Mouse (Mus musculus) testis, adult 2 months (tissue): ENCODE measurements around the gene Utp11. TPM values are rescaled to one million over a fixed set of nuclear protein-coding genes. Genes with fewer than 3 reads are reported as not detected.
"Not testable (repeated sequence)": the region's sequence is repeated elsewhere in the genome, so short reads cannot be mapped to it uniquely, and the experiment has no call there.

Source experiments
- H3K27ac ChIP-seq: fragments of 200-500 bp; 2 replicates; pipeline ENCODE4 v1.5.1; 2012; ENCODE audit warnings: low read depth, low read length; ENCODE audit not compliant: control insufficient read depth, insufficient read depth
- H3K27me3 ChIP-seq: fragments of 200-500 bp; 2 replicates; pipeline ENCODE4 v1.6.1; 2012; ENCODE audit warnings: mild to moderate bottlenecking, low read length, moderate library complexity; ENCODE audit not compliant: control insufficient read depth, insufficient read depth
- H3K36me3 ChIP-seq: fragments of 200-500 bp; 2 replicates; pipeline ENCODE4 v1.6.1; 2012; ENCODE audit warnings: mild to moderate bottlenecking, low read length; ENCODE audit not compliant: control insufficient read depth, insufficient read depth
- H3K4me1 ChIP-seq: fragments of 200-500 bp; 2 replicates; pipeline ENCODE4 v1.6.1; 2012; ENCODE audit warnings: low read length; ENCODE audit not compliant: control insufficient read depth, insufficient read depth
- H3K4me3 ChIP-seq: fragments of 200-500 bp; 2 replicates; pipeline ENCODE4 v1.5.1; 2012; ENCODE audit warnings: low read depth, mild to moderate bottlenecking, low read length, moderate library complexity, mixed read lengths; ENCODE audit not compliant: control insufficient read depth
- CTCF ChIP-seq: fragments of 200-500 bp; IDR thresholded peaks from 2 replicates; pipeline ENCODE4 v1.5.1; 2012; ENCODE audit warnings: low read depth, mild to moderate bottlenecking, inconsistent platforms, low read length, moderate library complexity; ENCODE audit not compliant: control insufficient read depth, insufficient read depth, insufficient replicate concordance
- POLR2A ChIP-seq: fragments of 200-500 bp; IDR thresholded peaks from 2 replicates; pipeline ENCODE4 v1.6.1; 2012; ENCODE audit warnings: low read depth, mild to moderate bottlenecking, inconsistent platforms, low read length, moderate library complexity; ENCODE audit not compliant: control insufficient read depth
- polyA plus RNA-seq: library from polyadenylated mRNA; depleted of rRNA; stranded (reverse); fragments of >200 nt; gene quantifications from 2 replicates; pipeline ENCODE4 v1.2.3, GENCODE M21; 2012

The Utp11 gene
- polyA plus RNA-seq, 1 experiment, result 4.8 TPM

- H3K4me3 ChIP-seq, result no peak overlapping the region
- no peaks in the 10 kb centered on the region for H3K4me1 ChIP-seq
- no peaks in the 10 kb centered on the region for H3K27me3 ChIP-seq
- TF ChIP-seq CTCF, result no peak
- no peak for TF ChIP-seq POLR2A
- no peak overlapping the region for H3K27ac ChIP-seq
- peaks cover 10% of the 10 kb centered on the region for H3K36me3 ChIP-seq
Measured at GRCm38 (mm10) chr4:124726121-124726520, 32.7 kb upstream of the Utp11 start.

DNA sequence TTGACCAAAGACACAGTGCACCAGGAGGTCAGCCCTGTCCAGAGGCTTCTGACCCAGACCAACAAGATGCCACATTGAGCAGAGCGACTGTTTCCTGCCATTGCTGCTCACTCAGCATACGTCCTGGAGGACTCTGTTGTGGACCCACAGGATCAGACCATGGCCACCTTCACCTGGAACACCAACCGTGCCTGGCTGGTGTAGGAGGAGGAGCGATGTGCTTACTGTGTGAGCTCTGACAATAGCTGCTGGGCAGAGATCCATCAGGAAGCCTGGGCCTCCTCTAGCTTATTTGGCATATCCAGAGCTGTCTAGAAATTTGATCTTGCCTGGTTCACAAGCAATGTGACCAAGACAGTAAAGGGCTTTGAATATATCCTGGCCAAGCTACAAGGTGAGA is 25.7 kb upstream of the Utp11 start:
- peaks cover 3% of the 10 kb centered on the region; the same call in 1 of the 2 replicates for H3K4me1 ChIP-seq
- H3K4me3 ChIP-seq, result no peak overlapping the region
- no peaks in the 10 kb centered on the region for H3K27me3 ChIP-seq
- no peak overlapping the region for H3K27ac ChIP-seq
- peaks cover 2% of the 10 kb centered on the region for H3K36me3 ChIP-seq
- TF ChIP-seq POLR2A, result no peak
- no peak for TF ChIP-seq CTCF

DNA sequence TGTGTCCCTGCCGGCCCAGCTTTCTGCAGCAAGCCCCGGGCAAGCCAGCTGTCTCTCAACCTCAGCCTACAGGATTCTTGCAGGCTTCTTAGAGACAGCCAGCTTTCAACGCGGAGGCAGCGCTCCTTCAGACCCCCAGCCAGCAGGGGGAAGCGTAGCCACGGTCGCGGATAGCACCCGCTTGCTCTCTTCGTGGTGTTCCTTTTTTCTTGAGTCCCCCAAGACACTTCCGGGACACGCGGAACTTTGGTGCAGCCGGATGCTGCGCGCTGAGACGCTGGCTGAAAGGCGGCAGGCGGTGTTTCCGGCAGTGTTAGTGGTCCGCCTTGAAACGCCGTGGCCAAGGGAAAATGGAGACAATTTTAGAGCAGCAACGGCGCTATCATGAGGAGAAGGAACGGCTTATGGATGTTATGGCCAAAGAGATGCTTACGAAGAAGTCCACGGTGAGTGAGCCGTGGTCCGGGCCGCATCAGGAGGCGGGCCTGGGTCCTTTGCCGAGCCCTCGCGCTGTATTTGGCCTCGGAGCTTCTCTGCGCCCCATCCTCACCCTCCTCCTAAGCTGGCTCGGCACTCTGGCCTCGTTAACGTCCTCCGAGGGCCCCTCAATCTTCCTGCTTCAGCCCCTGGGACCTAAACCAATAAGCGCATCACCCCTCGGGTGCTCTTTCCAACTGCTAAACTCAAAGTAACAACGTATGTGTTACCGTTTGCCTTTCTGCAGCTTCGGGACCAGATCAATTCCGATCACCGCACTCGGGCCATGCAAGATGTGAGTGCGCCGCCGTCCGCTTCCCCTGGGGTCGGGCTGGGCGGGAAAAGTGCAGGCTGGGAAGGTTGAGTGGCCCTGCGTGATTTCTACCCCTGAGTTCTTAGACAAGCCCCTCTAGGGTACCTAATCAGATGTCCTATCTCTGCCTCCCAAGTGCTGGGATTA is 21.4 kb upstream of the Utp11 start, which contains the start of gene Sf3a3:
Sf3a3 (plus strand) TSS at position 232 of the 937 bp plus-strand sequence.
- peak; percentile 68; the same call in 1 of the 2 replicates for TF ChIP-seq CTCF
- peak; percentile 71; the same call in 1 of the 2 replicates for TF ChIP-seq POLR2A
- no peaks in the 10 kb centered on the region for H3K27me3 ChIP-seq
- peak within 1 kb of the TSS; percentile 90 for H3K27ac ChIP-seq
- peak within 1 kb of the TSS; percentile 100 for H3K4me3 ChIP-seq
- H3K4me1 ChIP-seq, result peaks cover 3% of the 10 kb centered on the region
- peaks cover 2% of the 10 kb centered on the region for H3K36me3 ChIP-seq

DNA sequence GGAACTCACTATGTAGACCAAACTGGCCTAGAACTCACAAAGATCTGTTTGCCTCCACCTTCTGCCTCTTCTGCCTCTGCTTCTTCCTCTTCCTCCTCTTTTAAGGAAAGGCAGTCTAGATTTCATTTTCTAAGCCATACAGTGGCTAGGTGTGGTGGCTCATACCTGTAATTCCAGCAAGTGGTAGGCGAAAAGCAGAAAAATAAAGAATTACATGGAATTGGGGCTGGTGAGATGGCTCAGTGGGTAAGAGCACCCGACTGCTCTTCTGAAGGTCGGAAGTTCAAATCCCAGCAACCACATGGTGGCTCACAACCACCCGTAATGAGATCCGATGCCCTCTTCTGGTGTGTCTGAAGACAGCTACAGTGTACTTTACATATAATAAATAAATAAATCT is 20.4 kb upstream of the Utp11 start:
- not testable (repeated sequence) for H3K27ac ChIP-seq, H3K4me1 ChIP-seq

DNA sequence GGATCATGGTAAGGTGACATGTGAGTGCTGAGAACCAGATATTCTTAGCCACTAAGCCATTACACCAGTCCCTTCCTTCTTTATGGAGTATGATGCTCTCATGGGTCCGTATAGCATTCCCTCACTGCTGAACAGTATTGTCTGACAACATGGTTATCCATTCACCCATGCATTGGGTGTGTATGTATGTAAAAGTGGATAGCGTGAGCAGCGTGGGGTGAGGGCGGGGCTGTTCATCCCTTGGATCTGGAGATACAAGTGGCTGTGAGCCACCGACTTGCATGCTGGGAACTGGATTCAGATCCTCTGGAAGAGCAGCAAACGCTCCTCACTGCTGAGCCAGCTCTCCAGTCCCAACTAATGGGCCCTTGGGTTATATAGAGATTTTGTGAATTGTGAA is 19.2 kb upstream of the Utp11 start:
- TF ChIP-seq CTCF, result no peak
- no peak for TF ChIP-seq POLR2A
- no peak overlapping the region for H3K27ac ChIP-seq
- peaks cover 5% of the 10 kb centered on the region for H3K4me1 ChIP-seq
- no peak overlapping the region for H3K4me3 ChIP-seq
- no peaks in the 10 kb centered on the region for H3K27me3 ChIP-seq
- H3K36me3 ChIP-seq, result no peaks in the 10 kb centered on the region; the same call in 1 of the 2 replicates

More for the DNA sequence above, 20.4 kb upstream of the Utp11 start:
- H3K27me3 ChIP-seq, H3K4me3 ChIP-seq, H3K36me3 ChIP-seq: not testable (repeated sequence)

DNA sequence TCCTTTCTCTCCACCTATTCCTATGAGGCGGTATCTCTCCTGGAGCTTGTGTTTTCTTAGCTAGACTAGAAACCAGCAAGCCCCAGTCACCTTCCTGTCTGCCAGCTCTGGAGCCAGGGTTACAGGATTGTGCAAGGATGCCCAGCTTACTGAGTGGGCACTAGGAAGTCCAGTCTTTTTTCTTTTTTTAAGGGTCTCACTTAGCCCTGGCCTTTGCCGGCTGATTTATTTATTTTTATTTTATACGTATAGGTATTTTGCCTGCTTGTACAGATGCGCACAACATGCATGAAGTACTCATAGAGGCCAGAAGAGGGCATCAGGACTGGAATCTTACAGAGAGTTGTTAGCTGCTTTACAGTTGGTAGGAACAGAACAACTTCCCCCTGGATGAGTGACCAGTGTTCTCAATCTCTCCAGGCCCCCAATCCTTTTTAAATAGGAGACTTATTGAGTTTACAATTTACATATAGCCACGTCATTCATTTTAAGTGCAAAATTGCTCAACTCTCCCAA is 17.4 kb upstream of the Utp11 start:
- Histone ChIP-seq H3K4me3 (no peak overlapping the region), H3K4me1 (peaks cover 5% of the 10 kb centered on the region), H3K27me3 (no peaks in the 10 kb centered on the region), H3K27ac (no peak overlapping the region), H3K36me3 (no peaks in the 10 kb centered on the region)
- TF ChIP-seq POLR2A, result no peak
- TF ChIP-seq CTCF, result no peak

GRCm38 (mm10) chr4:124709961-124710446 is 16.6 kb upstream of the Utp11 start:
- H3K27ac ChIP-seq, result peak overlapping the region; percentile 73
- peaks cover 5% of the 10 kb centered on the region for H3K4me1 ChIP-seq
- no peaks in the 10 kb centered on the region for H3K27me3 ChIP-seq
- TF ChIP-seq CTCF (no peak), POLR2A (no peak)
- H3K4me3 ChIP-seq, result peak overlapping the region; percentile 39
- no peaks in the 10 kb centered on the region for H3K36me3 ChIP-seq
